Mouse (Mus musculus) testis, postnatal 10 days (tissue): Measurements from ENCODE around the gene Olfr357.

Source experiments
- DNase-seq: peaks from one replicate; pipeline ENCODE4 v3.0.0; 2021; ENCODE audit warnings: low spot score

The Olfr357 gene

GRCm38 (mm10) chr2:36993527-36993926, at the start of gene Olfr357:
TSS of gene Olfr357 (plus strand) at chr2:36993827.
- DNase-seq = no peak

- DNase-seq = no peak
These were observed 3.4 kb downstream of the Olfr357 start for GRCm38 (mm10) chr2:36997030-36997429.

GRCm38 (mm10) chr2:37009235-37009634, 15.6 kb downstream of the Olfr357 start, which contains the start of gene Olfr358:
TSS of gene Olfr358 (minus strand) at chr2:37009335.
- DNase-seq = no peak
